Mouse (Mus musculus): Measurements from ENCODE around the gene Tppp. TPM values are rescaled to one million over a fixed set of nuclear protein-coding genes. Genes with fewer than 3 reads are reported as not detected.

Tppp gene
- polyA plus RNA-seq, 1 experiment from 2014 or later: 0.14 TPM

DNA sequence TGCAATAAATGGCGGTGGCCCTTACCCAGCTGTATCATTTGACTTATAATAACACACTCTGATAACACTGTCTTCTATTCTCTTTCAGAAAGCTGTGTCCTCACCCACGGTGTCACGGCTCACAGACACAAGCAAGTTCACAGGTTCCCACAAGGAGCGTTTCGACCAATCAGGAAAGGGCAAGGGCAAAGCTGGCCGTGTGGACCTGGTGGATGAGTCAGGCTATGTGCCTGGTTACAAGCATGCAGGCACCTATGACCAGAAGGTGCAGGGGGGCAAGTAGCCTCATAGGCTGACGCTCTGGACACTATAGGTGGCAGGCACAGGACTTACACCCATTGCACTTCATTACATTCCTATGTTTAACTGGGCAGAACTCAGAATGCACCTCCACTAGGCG, 21.9 kb downstream of the Tppp start:
- H3K27ac ChIP-seq (ENCODE audit: low read depth, low read length): no peak overlapping the region
- ATAC-seq (replicated peaks; ENCODE audit: low FRiP score): no peak
- WGBS: 80% methylated on average over 8 of the region's 8 CpGs

DNA sequence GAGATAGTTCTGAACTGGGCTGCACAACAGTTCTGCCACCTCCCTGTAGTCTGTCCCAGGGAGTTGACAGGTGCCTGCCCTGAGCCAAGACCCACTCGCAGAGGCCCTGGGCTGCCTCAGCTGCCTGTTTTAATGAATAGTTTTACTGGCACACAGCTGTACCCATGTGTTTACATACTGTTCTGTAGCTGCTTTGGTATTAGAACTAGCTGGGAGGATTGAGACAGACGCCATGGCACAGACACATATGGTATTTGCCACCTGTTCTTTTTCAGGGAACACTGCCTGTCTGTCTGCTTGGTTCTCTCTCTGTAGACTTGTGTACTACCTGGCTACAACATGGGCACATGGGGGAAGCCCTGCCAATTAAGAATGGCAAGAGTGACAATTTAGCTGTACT, 25.5 kb downstream of the Tppp start:
- 83% methylated on average over 2 of the region's 2 CpGs for WGBS
- Histone ChIP-seq H3K27me3 (replicated peaks; ENCODE audit: control insufficient read depth, insufficient read depth, low read length) (no peaks in the 10 kb centered on the region), H3K4me1 (replicated peaks; ENCODE audit: control insufficient read depth, insufficient read depth, low read length) (no peaks in the 10 kb centered on the region), H3K27ac (ENCODE audit: low read depth, low read length) (no peak overlapping the region), H3K4me3 (ENCODE audit: low read depth, low read length) (no peak overlapping the region), H3K9me3 (ENCODE audit: control insufficient read depth, low read length) (no peaks in the 10 kb centered on the region), H3K36me3 (ENCODE audit: control insufficient read depth, insufficient read depth, low read length) (0 out of 2 replicates have a peak, but pooled peaks cover 2% of the 10 kb centered on the region), H3K4me2 (no peak overlapping the region), H3K9ac (ENCODE audit: low read depth, low read length) (no peak overlapping the region)
- DNase-seq (ENCODE audit: low spot score): no peak
- no peak for ATAC-seq (replicated peaks; ENCODE audit: low FRiP score)

More for the DNA sequence above, 21.9 kb downstream of the Tppp start:
- Histone ChIP-seq H3K4me1 (replicated peaks; ENCODE audit: control insufficient read depth, insufficient read depth, low read length) (no peaks in the 10 kb centered on the region), H3K9me3 (ENCODE audit: control insufficient read depth, low read length) (no peaks in the 10 kb centered on the region), H3K36me3 (ENCODE audit: control insufficient read depth, insufficient read depth, low read length) (no peaks in the 10 kb centered on the region), H3K27me3 (replicated peaks; ENCODE audit: control insufficient read depth, insufficient read depth, low read length) (no peaks in the 10 kb centered on the region), H3K4me2 (no peak overlapping the region), H3K9ac (ENCODE audit: low read depth, low read length) (no peak overlapping the region), H3K4me3 (ENCODE audit: low read depth, low read length) (no peak overlapping the region)
- DNase-seq (ENCODE audit: low spot score): no peak

- Histone ChIP-seq H3K27me3 (replicated peaks; ENCODE audit: control insufficient read depth, insufficient read depth, low read length) (no peaks in the 10 kb centered on the region), H3K9ac (ENCODE audit: low read depth, low read length) (no peak overlapping the region), H3K36me3 (ENCODE audit: control insufficient read depth, insufficient read depth, low read length) (0 out of 2 replicates have a peak, but pooled peaks cover 3% of the 10 kb centered on the region), H3K9me3 (ENCODE audit: control insufficient read depth, low read length) (no peaks in the 10 kb centered on the region), H3K4me2 (no peak overlapping the region), H3K27ac (ENCODE audit: low read depth, low read length) (no peak overlapping the region), H3K4me1 (replicated peaks; ENCODE audit: control insufficient read depth, insufficient read depth, low read length) (no peaks in the 10 kb centered on the region), H3K4me3 (ENCODE audit: low read depth, low read length) (no peak overlapping the region)
- ATAC-seq (replicated peaks; ENCODE audit: low FRiP score) (no peak), DNase-seq (ENCODE audit: low spot score) (no peak)
- WGBS: 93% methylated on average over 2 of the region's 2 CpGs
These were observed 26.6 kb downstream of the Tppp start for GRCm38 (mm10) chr13:74035776-74036175.

GRCm38 (mm10) chr13:74039926-74040325, 30.7 kb downstream of the Tppp start:
- DNase-seq (ENCODE audit: low spot score) (no peak), ATAC-seq (replicated peaks; ENCODE audit: low FRiP score) (no peak)
- Histone ChIP-seq H3K9ac (ENCODE audit: low read depth, low read length) (no peak overlapping the region), H3K9me3 (ENCODE audit: control insufficient read depth, low read length) (no peaks in the 10 kb centered on the region), H3K36me3 (ENCODE audit: control insufficient read depth, insufficient read depth, low read length) (peaks cover 6% of the 10 kb centered on the region; the same call in 1 of the 2 replicates), H3K27ac (ENCODE audit: low read depth, low read length) (no peak overlapping the region), H3K27me3 (replicated peaks; ENCODE audit: control insufficient read depth, insufficient read depth, low read length) (no peaks in the 10 kb centered on the region), H3K4me3 (ENCODE audit: low read depth, low read length) (no peak overlapping the region), H3K4me2 (no peak overlapping the region), H3K4me1 (replicated peaks; ENCODE audit: control insufficient read depth, insufficient read depth, low read length) (no peaks in the 10 kb centered on the region)
- 73% methylated on average over 3 of the region's 3 CpGs for WGBS

- 80% methylated on average over 1 of the region's 1 CpGs for WGBS
- no peak for ATAC-seq (replicated peaks; ENCODE audit: low FRiP score)
- H3K36me3 ChIP-seq (ENCODE audit: control insufficient read depth, insufficient read depth, low read length): peaks cover 5% of the 10 kb centered on the region; the same call in 1 of the 2 replicates
These were observed 47.0 kb downstream of the Tppp start for GRCm38 (mm10) chr13:74056194-74056593.

GRCm38 (mm10) chr13:74058081-74058480, 48.9 kb downstream of the Tppp start:
- 94% methylated on average over 9 of the region's 9 CpGs for WGBS
- no peaks in the 10 kb centered on the region for H3K9me3 ChIP-seq (ENCODE audit: control insufficient read depth, low read length)

More at GRCm38 (mm10) chr13:74056194-74056593, 47.0 kb downstream of the Tppp start:
- Histone ChIP-seq H3K27ac (ENCODE audit: low read depth, low read length) (no peak overlapping the region), H3K4me1 (replicated peaks; ENCODE audit: control insufficient read depth, insufficient read depth, low read length) (peaks cover 3% of the 10 kb centered on the region; the same call in 1 of the 2 replicates), H3K27me3 (replicated peaks; ENCODE audit: control insufficient read depth, insufficient read depth, low read length) (no peaks in the 10 kb centered on the region), H3K4me3 (ENCODE audit: low read depth, low read length) (no peak overlapping the region), H3K9ac (ENCODE audit: low read depth, low read length) (no peak overlapping the region), H3K4me2 (no peak overlapping the region), H3K9me3 (ENCODE audit: control insufficient read depth, low read length) (no peaks in the 10 kb centered on the region)
- DNase-seq (ENCODE audit: low spot score): no peak

GRCm38 (mm10) chr13:74061613-74062377, 52.6 kb downstream of the Tppp start, which contains the start of gene Cep72:
Gene Cep72, minus strand, starts transcription at chr13:74062299.
- no peaks in the 10 kb centered on the region for H3K27me3 ChIP-seq (replicated peaks; ENCODE audit: control insufficient read depth, insufficient read depth, low read length)
- H3K27ac ChIP-seq (ENCODE audit: low read depth, low read length): peak within 1 kb of the TSS; percentile 85
- peak within 1 kb of the TSS; percentile 86 for H3K4me3 ChIP-seq (ENCODE audit: low read depth, low read length)
- 4% methylated on average over 48 of the region's 48 CpGs for whole genome bisulfite sequencing
- DNase-seq (ENCODE audit: low spot score): no peak
- peaks cover 4% of the 10 kb centered on the region; the same call in 1 of the 2 replicates for H3K4me1 ChIP-seq (replicated peaks; ENCODE audit: control insufficient read depth, insufficient read depth, low read length)
- peak within 1 kb of the TSS; percentile 56 for H3K4me2 ChIP-seq
- H3K36me3 ChIP-seq (ENCODE audit: control insufficient read depth, insufficient read depth, low read length): peaks cover 3% of the 10 kb centered on the region; the same call in 1 of the 2 replicates
- ATAC-seq (replicated peaks; ENCODE audit: low FRiP score): peak; percentile 98
- H3K9me3 ChIP-seq (ENCODE audit: control insufficient read depth, low read length): no peaks in the 10 kb centered on the region
- H3K9ac ChIP-seq (ENCODE audit: low read depth, low read length): peak within 1 kb of the TSS; percentile 88

More at GRCm38 (mm10) chr13:74058081-74058480, 48.9 kb downstream of the Tppp start:
- no peak overlapping the region for H3K4me3 ChIP-seq (ENCODE audit: low read depth, low read length)
- no peak overlapping the region for H3K9ac ChIP-seq (ENCODE audit: low read depth, low read length)
- H3K36me3 ChIP-seq (ENCODE audit: control insufficient read depth, insufficient read depth, low read length): peaks cover 5% of the 10 kb centered on the region; the same call in 1 of the 2 replicates
- H3K4me1 ChIP-seq (replicated peaks; ENCODE audit: control insufficient read depth, insufficient read depth, low read length): peaks cover 4% of the 10 kb centered on the region; the same call in 1 of the 2 replicates
- H3K27ac ChIP-seq (ENCODE audit: low read depth, low read length): no peak overlapping the region
- no peaks in the 10 kb centered on the region for H3K27me3 ChIP-seq (replicated peaks; ENCODE audit: control insufficient read depth, insufficient read depth, low read length)
- no peak for DNase-seq (ENCODE audit: low spot score)
- H3K4me2 ChIP-seq: no peak overlapping the region
- ATAC-seq (replicated peaks; ENCODE audit: low FRiP score): no peak

- DNase-seq (ENCODE audit: low spot score) (peak; percentile 93), ATAC-seq (replicated peaks; ENCODE audit: low FRiP score) (no peak; the same call in 1 of the 2 replicates)
- peaks cover 3% of the 10 kb centered on the region; the same call in 1 of the 2 replicates for H3K36me3 ChIP-seq (ENCODE audit: control insufficient read depth, insufficient read depth, low read length)
- H3K27me3 ChIP-seq (replicated peaks; ENCODE audit: control insufficient read depth, insufficient read depth, low read length): no peaks in the 10 kb centered on the region
- no peaks in the 10 kb centered on the region for H3K9me3 ChIP-seq (ENCODE audit: control insufficient read depth, low read length)
- H3K9ac ChIP-seq (ENCODE audit: low read depth, low read length): peak overlapping the region; percentile 88; the same call in 1 of the 2 replicates
- peaks cover 4% of the 10 kb centered on the region; the same call in 1 of the 2 replicates for H3K4me1 ChIP-seq (replicated peaks; ENCODE audit: control insufficient read depth, insufficient read depth, low read length)
- 33% methylated on average over 10 of the region's 11 CpGs for WGBS
- peak overlapping the region; percentile 86 for H3K4me3 ChIP-seq (ENCODE audit: low read depth, low read length)
- peak overlapping the region; percentile 85 for H3K27ac ChIP-seq (ENCODE audit: low read depth, low read length)
- peak overlapping the region; percentile 56 for H3K4me2 ChIP-seq
These were observed 53.3 kb downstream of the Tppp start for GRCm38 (mm10) chr13:74062378-74063128.

Data from liver, embryonic 11.5 days (tissue).